Mouse (Mus musculus): Measurements from ENCODE around the gene Olfr205. TPM values are rescaled to one million over a fixed set of nuclear protein-coding genes. Genes with fewer than 3 reads are reported as not detected.

Olfr205 gene
- not detected for polyA plus RNA-seq (2017; shearing (Covaris generic))

GRCm38 (mm10) chr16:59331038-59331437 is at the start of gene Olfr205:
Olfr205 (minus strand) TSS chr16:59331138.

GRCm38 (mm10) chr16:59363893-59364292 is 33.0 kb upstream of the Olfr205 start, which contains the start of gene Olfr209:
Olfr209 (minus strand) TSS chr16:59363993.

GRCm38 (mm10) chr16:59349146-59349545 is 18.2 kb upstream of the Olfr205 start, which contains the start of gene Olfr206:
Olfr206 (minus strand) TSS chr16:59349246.

GRCm38 (mm10) chr16:59318148-59318547 is 12.8 kb downstream of the Olfr205 start, which contains the start of gene Olfr204:
Olfr204 (minus strand) TSS chr16:59318248.

GRCm38 (mm10) chr16:59298581-59298980 is 32.4 kb downstream of the Olfr205 start, which contains the start of gene Olfr203:
Olfr203 (plus strand) TSS chr16:59298881.

GRCm38 (mm10) chr16:59286693-59287092 is 44.2 kb downstream of the Olfr205 start, which contains the start of gene Olfr202:
Olfr202 (minus strand) TSS chr16:59286793.

Other genes starting within 250 kb of the Olfr205 start
- gene Olfr191, start 241.3 kb downstream of the Olfr205 start, polyA plus RNA-seq (2017; shearing (Covaris generic)): not detected
- gene Olfr193, start 219.3 kb downstream of the Olfr205 start, polyA plus RNA-seq (2017; shearing (Covaris generic)): not detected
- gene Olfr194, start 210.1 kb downstream of the Olfr205 start, polyA plus RNA-seq (2017; shearing (Covaris generic)): not detected
- gene Olfr195, start 184.1 kb downstream of the Olfr205 start, polyA plus RNA-seq (2017; shearing (Covaris generic)): not detected
- not detected for gene Olfr196, start 160.7 kb downstream of the Olfr205 start, polyA plus RNA-seq (2017; shearing (Covaris generic))
- gene Olfr198, start 127.6 kb downstream of the Olfr205 start, polyA plus RNA-seq (2017; shearing (Covaris generic)): not detected
- not detected for gene Olfr199, start 111.4 kb downstream of the Olfr205 start, polyA plus RNA-seq (2017; shearing (Covaris generic))
- gene Olfr201, start 58.5 kb downstream of the Olfr205 start, polyA plus RNA-seq (2017; shearing (Covaris generic)): not detected
- gene Olfr202, start 44.3 kb downstream of the Olfr205 start, polyA plus RNA-seq (2017; shearing (Covaris generic)): not detected
- gene Olfr203, start 32.3 kb downstream of the Olfr205 start, polyA plus RNA-seq (2017; shearing (Covaris generic)): not detected
- gene Olfr204, start 12.9 kb downstream of the Olfr205 start, polyA plus RNA-seq (2017; shearing (Covaris generic)): not detected
- not detected for gene Olfr206, start 18.1 kb upstream of the Olfr205 start, polyA plus RNA-seq (2017; shearing (Covaris generic))
- not detected for gene Olfr209, start 32.9 kb upstream of the Olfr205 start, polyA plus RNA-seq (2017; shearing (Covaris generic))
- gene Gabrr3, start 76.2 kb upstream of the Olfr205 start, polyA plus RNA-seq (2017; shearing (Covaris generic)): not detected
- 90.8 TPM for gene Riox2, start 140.6 kb upstream of the Olfr205 start, polyA plus RNA-seq (2017; shearing (Covaris generic))